Mouse (Mus musculus) adrenal gland, postnatal 14 days (tissue): ENCODE data around the gene Susd4. TPM values are rescaled to one million over a fixed set of nuclear protein-coding genes. Genes with fewer than 3 reads are reported as not detected.

Experiments used
- DNase-seq: peaks from one replicate; pipeline ENCODE4 v3.0.0; 2021; ENCODE audit warnings: mixed read lengths
- total RNA-seq: library from RNA; stranded (reverse); gene quantifications from 2 replicates; pipeline ENCODE4 v1.2.3, GENCODE M21; 2021

Gene Susd4
- total RNA-seq, 1 experiment from 2014 or later = 2.5 TPM

DNA sequence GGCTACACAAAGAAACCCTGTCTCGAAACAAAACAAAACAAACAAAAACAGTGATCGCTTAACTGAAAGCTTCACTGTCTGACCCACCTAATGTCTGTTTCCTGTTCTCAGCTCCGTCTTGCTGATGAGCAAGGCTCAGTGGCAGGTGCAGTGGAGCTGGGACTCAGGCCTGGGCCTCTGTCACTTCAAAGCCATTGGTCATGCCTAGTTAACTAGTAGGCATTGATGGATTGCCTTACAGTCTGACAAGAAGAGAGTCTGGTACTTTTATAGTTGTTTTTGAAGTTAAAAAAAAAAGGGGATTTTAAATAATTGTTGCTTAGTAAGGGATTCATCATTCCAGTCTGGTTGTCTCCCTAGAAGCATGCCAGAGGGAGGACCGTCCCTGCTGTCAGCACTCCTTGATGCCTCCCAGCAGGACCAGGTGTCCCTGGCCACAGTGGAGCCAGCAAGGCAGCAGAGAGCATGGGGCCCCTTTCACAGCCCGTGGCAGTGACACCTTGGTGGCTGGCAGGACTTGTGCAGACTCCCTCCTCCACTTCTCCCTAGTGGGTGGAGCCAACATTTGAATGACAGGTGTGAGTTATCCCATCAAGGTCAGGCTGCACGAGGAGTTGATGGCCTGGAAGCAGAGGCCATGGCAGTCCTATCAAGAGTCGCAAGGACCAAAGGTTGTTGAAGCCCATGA lies 98.2 kb downstream of the Susd4 start:
- no peak for DNase-seq

DNA sequence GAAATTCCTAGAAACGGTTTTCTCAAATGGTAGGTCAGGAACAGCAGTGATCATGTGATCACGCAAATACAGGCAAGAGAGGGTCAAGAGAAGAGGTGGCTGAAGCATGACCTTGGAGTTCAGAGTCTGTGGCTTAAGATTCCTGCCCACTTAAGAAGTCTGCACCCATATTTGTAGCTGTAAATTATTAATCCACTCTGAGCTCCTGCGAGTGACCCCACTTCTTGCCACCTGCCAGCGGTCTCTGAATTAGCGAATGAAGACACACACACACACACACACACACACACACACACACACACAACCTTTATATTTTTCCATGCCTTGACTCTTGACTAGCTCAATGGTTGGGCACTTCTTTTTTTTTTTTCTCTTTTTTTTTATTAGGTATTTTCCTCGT lies 99.7 kb downstream of the Susd4 start:
- DNase-seq = no peak

- no peak for DNase-seq
Observed at GRCm38 (mm10) chr1:182867886-182868285, 104.2 kb downstream of the Susd4 start.

DNA sequence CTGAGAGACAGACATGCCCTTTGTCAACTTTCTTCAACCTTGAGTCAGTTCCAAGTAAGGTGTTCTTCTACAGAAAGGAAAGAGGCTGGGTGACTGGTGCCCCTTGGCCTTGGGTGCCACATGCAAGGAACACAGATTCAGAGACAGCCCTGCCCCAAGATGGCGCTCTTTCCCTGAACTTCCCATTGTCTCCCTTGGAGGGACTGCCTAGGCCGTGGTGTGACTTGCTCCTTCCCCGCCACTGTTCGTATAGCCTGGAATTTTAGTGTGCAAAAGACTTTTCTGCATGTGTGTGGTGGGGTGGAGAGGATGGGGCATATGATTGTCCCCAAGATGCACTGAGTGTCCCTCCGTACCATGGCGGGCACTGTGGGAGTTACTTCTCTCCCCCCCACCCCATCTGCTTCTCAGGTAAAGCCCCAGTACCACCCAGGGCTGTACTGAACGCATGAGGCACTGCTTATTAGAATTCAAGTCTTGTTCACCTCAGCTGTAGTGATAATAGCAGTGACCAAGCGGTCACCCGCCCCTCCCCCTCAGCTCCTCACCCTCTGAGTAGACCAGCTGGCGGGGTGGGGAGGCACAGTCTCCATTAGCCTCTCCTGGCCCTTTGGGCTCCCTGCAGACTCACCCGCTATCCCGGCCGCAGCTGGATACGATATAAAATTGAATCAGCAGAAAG lies 104.9 kb downstream of the Susd4 start:
- peak; percentile 74 for DNase-seq

- DNase-seq = no peak
Observed at GRCm38 (mm10) chr1:182869114-182869456, 105.4 kb downstream of the Susd4 start.

DNA sequence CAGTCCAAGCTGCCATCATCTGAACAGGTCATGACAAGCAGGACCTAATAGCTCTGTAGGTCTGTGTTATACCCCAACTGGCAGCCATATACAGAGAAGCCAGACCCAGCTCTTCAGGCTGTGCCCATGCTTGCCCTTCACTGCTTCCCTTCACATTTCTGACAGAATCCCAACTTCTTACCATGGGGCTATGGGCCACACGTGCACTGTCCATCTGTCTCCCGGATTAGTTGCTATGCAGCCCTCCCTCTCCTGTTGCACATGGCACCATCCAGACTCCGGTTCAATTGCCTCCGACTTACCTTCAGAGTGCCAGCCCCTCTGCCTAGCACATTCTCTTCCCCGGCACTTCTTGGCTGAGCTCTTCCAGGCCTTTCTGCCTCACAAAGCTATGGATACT lies 114.5 kb downstream of the Susd4 start:
- no peak for DNase-seq

DNA sequence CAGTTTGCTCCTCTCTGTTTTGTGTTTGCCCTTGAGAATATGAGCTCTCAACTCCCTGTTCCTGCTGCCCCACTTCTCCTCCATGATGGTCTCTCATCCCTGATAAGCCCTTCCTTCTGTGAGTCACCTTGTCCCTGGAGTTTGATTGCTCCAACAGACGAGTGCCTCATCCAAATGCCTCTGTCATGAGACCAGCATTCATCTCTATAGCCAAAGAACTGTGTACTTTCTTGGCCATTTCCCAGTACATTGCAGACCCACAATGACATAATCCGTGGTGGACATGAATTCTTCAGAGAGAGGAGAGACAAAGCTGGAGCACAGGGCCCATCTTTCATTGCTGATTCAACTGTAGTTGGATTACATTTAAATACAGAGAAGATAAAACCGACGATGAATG lies 115.1 kb downstream of the Susd4 start:
- DNase-seq = no peak

DNA sequence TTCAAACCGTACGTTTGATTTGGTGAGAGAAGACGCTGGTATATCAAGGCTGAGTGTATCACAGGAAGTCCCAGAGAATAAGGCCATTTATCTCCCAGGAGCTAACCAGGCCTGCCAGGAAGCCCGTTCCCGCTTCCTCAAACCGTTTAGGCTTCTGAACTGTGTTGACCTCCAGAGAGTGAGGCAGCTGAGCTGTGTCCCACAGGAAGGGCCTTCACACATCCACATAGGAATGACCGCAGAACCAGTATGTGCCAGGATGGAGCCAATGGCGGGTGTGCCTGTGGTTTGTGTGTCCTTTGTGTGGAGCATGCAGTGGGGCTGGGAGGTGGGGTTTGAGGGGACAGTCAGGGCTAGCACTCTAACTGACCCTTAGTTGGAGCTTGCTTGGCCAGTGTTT lies 117.6 kb downstream of the Susd4 start:
- peak; percentile 6 for DNase-seq

DNA sequence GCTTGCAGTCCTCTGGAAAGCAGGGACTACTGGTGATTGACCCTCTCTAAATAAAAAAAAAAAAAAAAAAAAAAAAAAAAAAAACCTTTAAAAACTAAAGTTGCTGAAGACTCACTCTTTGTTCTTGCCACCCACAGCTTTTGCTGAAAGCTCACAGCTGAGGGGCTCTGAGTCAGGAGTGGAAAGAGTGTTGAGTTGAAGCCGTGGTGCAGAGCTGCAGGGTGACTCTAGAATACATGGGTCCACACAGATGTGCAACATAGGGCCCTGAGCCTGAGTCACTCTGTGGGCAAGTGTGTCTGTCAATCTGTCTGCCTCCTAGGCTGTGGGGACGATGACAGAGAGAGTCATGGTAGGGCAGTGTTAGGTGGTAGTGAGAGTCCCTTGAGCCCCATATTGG lies 119.0 kb downstream of the Susd4 start:
- no peak for DNase-seq

GRCm38 (mm10) chr1:182895698-182896097 lies 132.0 kb downstream of the Susd4 start:
- peak; percentile 70 for DNase-seq

- DNase-seq = no peak
Observed at GRCm38 (mm10) chr1:182897071-182897470, 133.4 kb downstream of the Susd4 start.

GRCm38 (mm10) chr1:182897506-182898138 lies 134.0 kb downstream of the Susd4 start:
- DNase-seq = no peak

- DNase-seq = no peak
Observed at GRCm38 (mm10) chr1:182902095-182902494, 138.4 kb downstream of the Susd4 start.

- peak; percentile 62 for DNase-seq
Observed at GRCm38 (mm10) chr1:182902906-182903305, 139.2 kb downstream of the Susd4 start.

DNA sequence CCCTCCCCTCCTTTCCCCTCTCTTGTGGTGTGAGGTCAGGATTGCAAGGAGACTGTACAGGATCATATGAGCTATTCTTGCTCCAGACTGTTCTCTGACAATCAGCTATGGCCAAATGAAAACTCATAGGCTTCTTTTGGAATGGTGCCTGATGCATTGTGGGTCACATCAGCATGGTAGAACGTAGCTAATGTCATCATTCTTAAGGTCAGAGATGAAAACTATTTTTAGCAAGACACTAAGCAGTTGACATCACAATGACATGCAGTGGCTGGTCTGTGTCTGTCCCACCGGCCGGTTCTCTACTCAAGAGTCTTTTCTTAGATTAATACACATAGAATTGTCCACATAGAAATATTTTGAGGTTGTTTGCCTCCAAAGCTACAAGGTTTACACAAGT lies 142.0 kb downstream of the Susd4 start:
- no peak for DNase-seq

DNA sequence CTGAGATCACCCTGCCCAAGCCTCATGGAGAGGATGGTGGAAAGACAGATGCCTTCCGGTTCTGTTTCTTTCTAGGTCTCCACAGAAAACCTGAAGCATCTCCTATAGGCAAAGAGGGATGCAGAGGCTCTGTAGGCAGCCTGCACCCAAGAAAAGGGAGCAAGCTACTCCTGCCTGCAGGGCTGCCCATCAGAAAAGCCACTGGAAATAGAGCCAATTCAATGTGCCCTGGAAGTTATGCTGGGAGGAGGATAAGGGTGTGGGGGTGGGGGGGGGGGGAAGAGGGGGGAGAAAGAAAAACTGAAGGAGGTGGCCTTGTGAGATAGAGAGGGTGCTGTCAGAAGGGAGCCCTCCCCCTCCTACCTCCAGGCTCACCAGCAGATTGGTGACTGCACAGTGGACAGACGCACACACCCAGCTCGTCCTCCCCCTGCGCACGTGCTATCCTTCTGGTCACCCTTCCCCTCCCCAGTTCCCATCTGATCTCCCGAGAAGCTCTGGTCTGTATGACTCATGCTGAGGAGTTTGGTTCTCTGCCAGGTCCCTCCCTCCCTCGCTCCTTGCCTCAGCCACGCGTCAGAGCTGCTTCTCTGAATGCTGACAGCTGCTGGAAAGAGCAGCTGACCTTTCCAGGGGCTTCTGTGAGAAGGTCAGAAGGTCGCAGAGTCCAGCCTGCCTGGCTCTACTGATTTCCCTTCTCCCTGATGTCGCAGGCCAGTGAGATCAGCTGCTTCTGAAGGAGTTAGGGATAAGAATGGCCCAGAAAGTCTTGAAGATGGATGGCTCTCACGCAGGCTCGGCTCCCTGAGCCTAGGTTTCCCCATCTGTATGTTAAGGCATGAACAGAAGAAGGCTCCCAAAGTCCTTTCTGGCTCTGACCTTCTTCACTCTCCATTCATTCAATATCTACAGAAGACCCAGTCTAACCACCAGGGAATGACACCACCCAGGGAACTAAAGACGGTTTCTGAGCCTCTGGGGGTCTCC lies 144.7 kb downstream of the Susd4 start:
- DNase-seq = peak; percentile 97

- DNase-seq = no peak
Observed at GRCm38 (mm10) chr1:182909066-182909465, 145.4 kb downstream of the Susd4 start.

DNA sequence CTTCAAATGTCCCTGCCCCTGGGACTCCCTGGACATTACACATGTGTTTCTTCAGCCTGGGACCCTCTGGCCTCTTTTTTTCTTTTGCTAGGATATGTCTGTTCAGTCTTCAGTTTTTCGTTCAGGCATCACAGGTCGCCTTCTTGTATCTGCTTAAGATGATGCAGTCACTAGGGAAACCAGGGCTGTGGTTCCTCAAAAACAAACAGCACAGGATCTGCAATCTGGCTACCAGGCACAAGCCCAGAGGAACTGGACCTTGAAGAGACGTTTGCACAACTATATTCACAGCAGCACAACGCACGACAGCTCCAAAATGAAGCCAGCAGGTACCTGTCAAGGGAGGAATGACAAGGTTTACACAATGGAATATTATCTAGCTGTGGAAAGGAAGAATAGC lies 145.9 kb downstream of the Susd4 start:
- DNase-seq = no peak

DNA sequence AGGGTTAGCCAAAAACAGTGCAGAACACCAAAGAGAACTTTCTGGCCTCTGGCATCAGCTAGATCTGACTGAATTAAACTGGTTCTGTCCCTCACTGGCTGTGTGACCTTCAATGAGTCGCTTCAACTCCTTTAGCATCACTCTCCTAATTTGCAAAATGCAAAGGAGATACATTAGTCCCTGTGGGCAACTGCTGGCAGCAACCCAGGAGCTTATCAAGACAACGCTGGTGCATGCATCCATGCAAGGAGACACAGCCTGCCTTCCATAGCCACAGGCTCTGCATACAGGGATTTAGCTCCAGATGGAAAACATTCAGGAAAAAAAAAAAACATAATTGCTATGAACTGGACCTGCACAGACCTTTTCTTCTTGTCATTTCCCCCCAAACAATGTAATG lies 148.9 kb downstream of the Susd4 start:
- no peak for DNase-seq

DNA sequence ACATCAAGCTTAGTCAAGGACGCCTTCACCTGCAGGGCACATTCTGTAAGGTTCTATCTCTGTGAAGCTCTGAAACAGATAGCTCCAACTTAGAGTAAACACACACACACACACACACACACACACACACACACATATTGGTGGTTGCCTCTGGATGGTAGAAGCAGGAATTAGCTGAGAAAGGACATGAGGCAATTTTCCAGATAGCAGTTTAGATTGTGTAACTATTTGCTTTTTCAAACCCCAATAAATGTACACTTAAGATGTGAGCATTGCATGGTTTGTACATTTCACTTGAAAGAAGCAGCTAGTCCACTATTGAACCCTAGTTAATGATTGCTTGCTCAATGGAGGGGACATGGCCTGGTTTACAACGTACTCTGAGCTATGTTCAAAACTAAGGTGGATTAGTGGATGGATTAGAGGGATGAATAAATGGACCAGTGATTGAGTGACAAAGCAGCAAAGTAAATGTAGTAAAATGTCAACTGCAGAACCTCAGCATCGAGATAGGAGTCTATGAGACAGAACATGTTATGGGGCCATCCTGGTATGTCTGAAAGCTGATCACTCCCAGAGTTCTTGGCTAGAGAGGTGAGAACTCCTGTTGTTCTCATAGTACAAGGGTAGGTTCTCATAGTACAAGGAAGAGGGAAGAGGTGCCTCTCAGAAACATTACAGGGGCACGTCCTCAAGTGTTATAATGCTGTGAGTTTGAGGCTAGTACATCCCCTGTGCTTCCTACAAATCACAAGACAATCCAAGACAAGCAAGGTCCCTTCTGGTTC lies 150.7 kb downstream of the Susd4 start:
- DNase-seq = no peak

- DNase-seq = no peak
Observed at GRCm38 (mm10) chr1:182916166-182916565, 152.5 kb downstream of the Susd4 start.
